Mouse (Mus musculus): ENCODE results near the gene Gtpbp2. TPM values are rescaled to one million over a fixed set of nuclear protein-coding genes. Genes with fewer than 3 reads are reported as not detected.
A peak's percentile ranks its signal among the peaks of the same experiment; 100 is the strongest.

Gtpbp2 gene
- 41.3 and 42.8 TPM in 2 replicates for polyA plus RNA-seq (2015; fragmentation: Nextera tagmentation; extraction: Ambion mirVana)

- Histone ChIP-seq H3K4me3 (ENCODE audit: low read depth, low read length) (peak within 1 kb of the TSS; percentile 84), H3K4me2 (ENCODE audit: low read length) (peak within 1 kb of the TSS; percentile 92), H3K36me3 (ENCODE audit: control insufficient read depth, insufficient read depth, low read length) (peaks cover 11% of the 10 kb centered on the region), H3K9ac (ENCODE audit: low read depth, low read length) (peak within 1 kb of the TSS; percentile 83), H3K9me3 (replicated peaks; ENCODE audit: control insufficient read depth, low read length, poor library complexity, severe bottlenecking) (no peaks in the 10 kb centered on the region), H3K4me1 (ENCODE audit: control insufficient read depth, insufficient read depth, low read length) (peaks cover 26% of the 10 kb centered on the region), H3K27me3 (ENCODE audit: control insufficient read depth, insufficient read depth, low read depth, low read length) (no peaks in the 10 kb centered on the region), H3K27ac (ENCODE audit: low read length) (peak within 1 kb of the TSS; percentile 77)
- WGBS, result under 1% methylated on average over 23 of the region's 23 CpGs
- ATAC-seq, result peak; percentile 96
These were observed at the start of gene Gtpbp2 for GRCm38 (mm10) chr17:46160686-46161085. Gtpbp2 (plus strand) TSS chr17:46161032.

GRCm38 (mm10) chr17:46115489-46115888, 45.3 kb upstream of the Gtpbp2 start:
- 74% methylated on average over 2 of the region's 2 CpGs for WGBS

GRCm38 (mm10) chr17:46116138-46116537, 44.7 kb upstream of the Gtpbp2 start:
- peaks cover 6% of the 10 kb centered on the region; the same call in 1 of the 2 replicates for H3K36me3 ChIP-seq (ENCODE audit: control insufficient read depth, insufficient read depth, low read length)
- H3K4me3 ChIP-seq (ENCODE audit: low read depth, low read length), result no peak overlapping the region
- no peak for ATAC-seq
- H3K4me2 ChIP-seq (ENCODE audit: low read length), result no peak overlapping the region
- no peak overlapping the region for H3K9ac ChIP-seq (ENCODE audit: low read depth, low read length)
- H3K27ac ChIP-seq (ENCODE audit: low read length), result no peak overlapping the region
- WGBS, result 88% methylated on average over 11 of the region's 11 CpGs
- H3K27me3 ChIP-seq (ENCODE audit: control insufficient read depth, insufficient read depth, low read depth, low read length), result no peaks in the 10 kb centered on the region
- peaks cover 13% of the 10 kb centered on the region for H3K4me1 ChIP-seq (ENCODE audit: control insufficient read depth, insufficient read depth, low read length)
- H3K9me3 ChIP-seq (replicated peaks; ENCODE audit: control insufficient read depth, low read length, poor library complexity, severe bottlenecking), result no peaks in the 10 kb centered on the region

More at GRCm38 (mm10) chr17:46115489-46115888, 45.3 kb upstream of the Gtpbp2 start:
- no peak overlapping the region for H3K9ac ChIP-seq (ENCODE audit: low read depth, low read length)
- peaks cover 13% of the 10 kb centered on the region for H3K4me1 ChIP-seq (ENCODE audit: control insufficient read depth, insufficient read depth, low read length)
- no peak overlapping the region for H3K27ac ChIP-seq (ENCODE audit: low read length)
- no peak overlapping the region for H3K4me3 ChIP-seq (ENCODE audit: low read depth, low read length)
- no peak for ATAC-seq
- H3K27me3 ChIP-seq (ENCODE audit: control insufficient read depth, insufficient read depth, low read depth, low read length), result no peaks in the 10 kb centered on the region
- no peak overlapping the region for H3K4me2 ChIP-seq (ENCODE audit: low read length)
- H3K9me3 ChIP-seq (replicated peaks; ENCODE audit: control insufficient read depth, low read length, poor library complexity, severe bottlenecking), result no peaks in the 10 kb centered on the region
- H3K36me3 ChIP-seq (ENCODE audit: control insufficient read depth, insufficient read depth, low read length), result peaks cover 6% of the 10 kb centered on the region; the same call in 1 of the 2 replicates

GRCm38 (mm10) chr17:46116881-46117280, 44.0 kb upstream of the Gtpbp2 start:
- Histone ChIP-seq H3K27ac (ENCODE audit: low read length) (no peak overlapping the region), H3K36me3 (ENCODE audit: control insufficient read depth, insufficient read depth, low read length) (peaks cover 6% of the 10 kb centered on the region; the same call in 1 of the 2 replicates), H3K9me3 (replicated peaks; ENCODE audit: control insufficient read depth, low read length, poor library complexity, severe bottlenecking) (no peaks in the 10 kb centered on the region), H3K4me3 (ENCODE audit: low read depth, low read length) (no peak overlapping the region), H3K27me3 (ENCODE audit: control insufficient read depth, insufficient read depth, low read depth, low read length) (no peaks in the 10 kb centered on the region), H3K4me1 (ENCODE audit: control insufficient read depth, insufficient read depth, low read length) (peaks cover 7% of the 10 kb centered on the region), H3K4me2 (ENCODE audit: low read length) (no peak overlapping the region), H3K9ac (ENCODE audit: low read depth, low read length) (no peak overlapping the region)
- WGBS, result 97% methylated on average over 3 of the region's 3 CpGs
- no peak for ATAC-seq

- 84% methylated on average over 13 of the region's 13 CpGs for WGBS
These were observed 43.0 kb upstream of the Gtpbp2 start for GRCm38 (mm10) chr17:46117623-46118422.

GRCm38 (mm10) chr17:46118423-46118850, 42.4 kb upstream of the Gtpbp2 start:
- H3K4me2 ChIP-seq (ENCODE audit: low read length), result no peak overlapping the region
- no peak for ATAC-seq
- no peak overlapping the region for H3K4me3 ChIP-seq (ENCODE audit: low read depth, low read length)
- no peaks in the 10 kb centered on the region for H3K4me1 ChIP-seq (ENCODE audit: control insufficient read depth, insufficient read depth, low read length)
- no peaks in the 10 kb centered on the region for H3K27me3 ChIP-seq (ENCODE audit: control insufficient read depth, insufficient read depth, low read depth, low read length)
- WGBS, result 50% methylated on average over 4 of the region's 4 CpGs
- H3K9me3 ChIP-seq (replicated peaks; ENCODE audit: control insufficient read depth, low read length, poor library complexity, severe bottlenecking), result no peaks in the 10 kb centered on the region
- peaks cover 15% of the 10 kb centered on the region for H3K36me3 ChIP-seq (ENCODE audit: control insufficient read depth, insufficient read depth, low read length)
- H3K27ac ChIP-seq (ENCODE audit: low read length), result no peak overlapping the region
- H3K9ac ChIP-seq (ENCODE audit: low read depth, low read length), result no peak overlapping the region

More at GRCm38 (mm10) chr17:46117623-46118422, 43.0 kb upstream of the Gtpbp2 start:
- H3K4me2 ChIP-seq (ENCODE audit: low read length), result no peak overlapping the region
- no peaks in the 10 kb centered on the region for H3K9me3 ChIP-seq (replicated peaks; ENCODE audit: control insufficient read depth, low read length, poor library complexity, severe bottlenecking)
- H3K4me1 ChIP-seq (ENCODE audit: control insufficient read depth, insufficient read depth, low read length), result peaks cover under 1% of the 10 kb centered on the region; the same call in 1 of the 2 replicates
- no peak overlapping the region for H3K27ac ChIP-seq (ENCODE audit: low read length)
- no peaks in the 10 kb centered on the region for H3K27me3 ChIP-seq (ENCODE audit: control insufficient read depth, insufficient read depth, low read depth, low read length)
- H3K4me3 ChIP-seq (ENCODE audit: low read depth, low read length), result no peak overlapping the region
- H3K36me3 ChIP-seq (ENCODE audit: control insufficient read depth, insufficient read depth, low read length), result peaks cover 12% of the 10 kb centered on the region
- no peak for ATAC-seq
- H3K9ac ChIP-seq (ENCODE audit: low read depth, low read length), result no peak overlapping the region

- no peak overlapping the region for H3K27ac ChIP-seq (ENCODE audit: low read length)
- no peak for ATAC-seq
- H3K27me3 ChIP-seq (ENCODE audit: control insufficient read depth, insufficient read depth, low read depth, low read length), result no peaks in the 10 kb centered on the region
- no peaks in the 10 kb centered on the region for H3K4me1 ChIP-seq (ENCODE audit: control insufficient read depth, insufficient read depth, low read length)
- no peak overlapping the region for H3K4me2 ChIP-seq (ENCODE audit: low read length)
- 95% methylated on average over 10 of the region's 10 CpGs for whole genome bisulfite sequencing
- H3K4me3 ChIP-seq (ENCODE audit: low read depth, low read length), result no peak overlapping the region
- no peak overlapping the region for H3K9ac ChIP-seq (ENCODE audit: low read depth, low read length)
- peaks cover 23% of the 10 kb centered on the region for H3K36me3 ChIP-seq (ENCODE audit: control insufficient read depth, insufficient read depth, low read length)
- H3K9me3 ChIP-seq (replicated peaks; ENCODE audit: control insufficient read depth, low read length, poor library complexity, severe bottlenecking), result no peaks in the 10 kb centered on the region
These were observed 41.2 kb upstream of the Gtpbp2 start for GRCm38 (mm10) chr17:46119641-46120040.

- Histone ChIP-seq H3K36me3 (ENCODE audit: control insufficient read depth, insufficient read depth, low read length) (peaks cover 35% of the 10 kb centered on the region), H3K27me3 (ENCODE audit: control insufficient read depth, insufficient read depth, low read depth, low read length) (no peaks in the 10 kb centered on the region), H3K4me3 (ENCODE audit: low read depth, low read length) (no peak overlapping the region), H3K4me1 (ENCODE audit: control insufficient read depth, insufficient read depth, low read length) (no peaks in the 10 kb centered on the region), H3K27ac (ENCODE audit: low read length) (no peak overlapping the region), H3K9ac (ENCODE audit: low read depth, low read length) (no peak overlapping the region), H3K9me3 (replicated peaks; ENCODE audit: control insufficient read depth, low read length, poor library complexity, severe bottlenecking) (no peaks in the 10 kb centered on the region), H3K4me2 (ENCODE audit: low read length) (no peak overlapping the region)
- no peak for ATAC-seq
- WGBS, result 96% methylated on average over 4 of the region's 4 CpGs
These were observed 38.0 kb upstream of the Gtpbp2 start for GRCm38 (mm10) chr17:46122791-46123190.

GRCm38 (mm10) chr17:46123285-46123684, 37.5 kb upstream of the Gtpbp2 start:
- ATAC-seq, result no peak
- Histone ChIP-seq H3K36me3 (ENCODE audit: control insufficient read depth, insufficient read depth, low read length) (peaks cover 34% of the 10 kb centered on the region), H3K9ac (ENCODE audit: low read depth, low read length) (no peak overlapping the region), H3K4me3 (ENCODE audit: low read depth, low read length) (no peak overlapping the region), H3K27me3 (ENCODE audit: control insufficient read depth, insufficient read depth, low read depth, low read length) (no peaks in the 10 kb centered on the region), H3K9me3 (replicated peaks; ENCODE audit: control insufficient read depth, low read length, poor library complexity, severe bottlenecking) (no peaks in the 10 kb centered on the region), H3K4me2 (ENCODE audit: low read length) (no peak overlapping the region), H3K27ac (ENCODE audit: low read length) (no peak overlapping the region), H3K4me1 (ENCODE audit: control insufficient read depth, insufficient read depth, low read length) (no peaks in the 10 kb centered on the region)
- 91% methylated on average over 4 of the region's 4 CpGs for WGBS
